Mouse (Mus musculus) kidney, adult 2 months (tissue): ENCODE results near the gene Vps18. TPM values are rescaled to one million over a fixed set of nuclear protein-coding genes. Genes with fewer than 3 reads are reported as not detected.

ENCODE experiments used
- DNase-seq: peaks from one replicate; pipeline ENCODE4 v3.0.0; 2021
- H3K27ac ChIP-seq: fragments of 200-500 bp; 2 replicates; pipeline ENCODE4 v1.5.1; 2012; ENCODE audit warnings: low read depth, low read length, control low read depth, inconsistent platforms; ENCODE audit not compliant: insufficient read depth
- H3K27me3 ChIP-seq: fragments of 200-500 bp; replicated peaks from 2 replicates; pipeline ENCODE4 v1.6.1; 2012; ENCODE audit warnings: mild to moderate bottlenecking, moderate library complexity, low read length, inconsistent platforms; ENCODE audit not compliant: control insufficient read depth, insufficient read depth
- H3K36me3 ChIP-seq: fragments of 200-500 bp; 2 replicates; pipeline ENCODE4 v1.6.1; 2012; ENCODE audit warnings: mild to moderate bottlenecking, moderate library complexity, low read length, inconsistent platforms; ENCODE audit not compliant: control insufficient read depth, insufficient read depth
- H3K4me1 ChIP-seq: fragments of 200-500 bp; 2 replicates; pipeline ENCODE4 v1.6.1; 2011; ENCODE audit warnings: low read length; ENCODE audit not compliant: control insufficient read depth, insufficient read depth
- H3K4me3 ChIP-seq: fragments of 200-500 bp; 2 replicates; pipeline ENCODE4 v1.5.1; 2011; ENCODE audit warnings: mild to moderate bottlenecking, low read depth, low read length, control low read depth; ENCODE audit not compliant: insufficient read depth
- CTCF ChIP-seq: fragments of 200-500 bp; conservative IDR thresholded peaks from 2 replicates; pipeline ENCODE4 v1.5.1; 2011; ENCODE audit warnings: low read depth, mild to moderate bottlenecking, control low read depth, low read length, moderate library complexity, mixed read lengths; ENCODE audit not compliant: insufficient read depth, insufficient read length
- POLR2A ChIP-seq: fragments of 200-500 bp; IDR thresholded peaks from one replicate; pipeline ENCODE4 v1.6.1; 2011; ENCODE audit warnings: low read depth, low read length, control low read depth
- WGBS: fragments of 180-500 bp; shearing (Covaris S2); methylation state at CpG from one replicate; pipeline ENCODE4 v1.1.7; 2018; 5-methylcytosine and 5-hydroxymethylcytosine counted together
- polyA plus RNA-seq: library from polyadenylated mRNA; depleted of rRNA; stranded (reverse); fragments of >200 nt; gene quantifications from 2 replicates; pipeline ENCODE4 v1.2.3, GENCODE M21; 2012

Gene Vps18
- polyA plus RNA-seq, 1 experiment: 24.0 TPM

DNA sequence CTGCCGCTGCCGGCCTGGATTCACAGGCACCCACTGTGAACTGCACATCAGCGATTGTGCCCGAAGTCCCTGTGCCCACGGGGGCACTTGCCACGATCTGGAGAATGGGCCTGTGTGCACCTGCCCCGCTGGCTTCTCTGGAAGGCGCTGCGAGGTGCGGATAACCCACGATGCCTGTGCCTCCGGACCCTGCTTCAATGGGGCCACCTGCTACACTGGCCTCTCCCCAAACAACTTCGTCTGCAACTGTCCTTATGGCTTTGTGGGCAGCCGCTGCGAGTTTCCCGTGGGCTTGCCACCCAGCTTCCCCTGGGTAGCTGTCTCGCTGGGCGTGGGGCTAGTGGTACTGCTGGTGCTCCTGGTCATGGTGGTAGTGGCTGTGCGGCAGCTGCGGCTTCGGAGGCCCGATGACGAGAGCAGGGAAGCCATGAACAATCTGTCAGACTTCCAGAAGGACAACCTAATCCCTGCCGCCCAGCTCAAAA lies 43.7 kb downstream of the Vps18 start:
- H3K4me3 ChIP-seq: no peak overlapping the region

DNA sequence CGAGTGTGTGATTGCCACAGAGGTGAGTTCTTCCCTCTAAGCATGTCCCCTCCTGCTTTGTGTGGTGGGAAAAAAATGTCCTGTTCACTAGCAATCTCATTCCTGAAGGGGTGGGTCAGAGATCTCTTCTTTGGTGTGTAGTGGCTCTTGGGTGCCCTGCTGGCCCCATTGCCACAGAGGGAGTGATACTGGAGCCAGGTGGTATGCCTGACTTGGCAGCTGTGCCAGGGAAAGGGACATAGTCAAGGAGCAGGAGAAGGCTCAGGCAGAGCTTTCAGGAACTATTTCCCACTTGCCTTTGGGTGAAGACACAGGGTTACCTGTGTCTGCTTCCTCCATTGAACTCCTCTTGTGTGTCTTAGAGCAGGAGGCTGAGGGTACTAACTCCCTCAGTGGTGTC lies 45.6 kb downstream of the Vps18 start:
- 0 out of 2 replicates have a peak, but pooled peaks cover 2% of the 10 kb centered on the region for H3K36me3 ChIP-seq
- DNase-seq: no peak
- no peaks in the 10 kb centered on the region for H3K27me3 ChIP-seq
- TF ChIP-seq CTCF (no peak), POLR2A (no peak)
- H3K4me3 ChIP-seq: no peak overlapping the region
- H3K27ac ChIP-seq: no peak overlapping the region
- no peaks in the 10 kb centered on the region for H3K4me1 ChIP-seq
- 72% methylated on average over 1 of the region's 1 CpGs for WGBS

More for the DNA sequence above, 43.7 kb downstream of the Vps18 start:
- TF ChIP-seq POLR2A: no peak
- TF ChIP-seq CTCF: no peak
- Histone ChIP-seq H3K4me1 (no peaks in the 10 kb centered on the region), H3K27ac (no peak overlapping the region), H3K36me3 (0 out of 2 replicates have a peak, but pooled peaks cover 2% of the 10 kb centered on the region), H3K27me3 (no peaks in the 10 kb centered on the region)
- no peak for DNase-seq
- WGBS: 78% methylated on average over 24 of the region's 24 CpGs

DNA sequence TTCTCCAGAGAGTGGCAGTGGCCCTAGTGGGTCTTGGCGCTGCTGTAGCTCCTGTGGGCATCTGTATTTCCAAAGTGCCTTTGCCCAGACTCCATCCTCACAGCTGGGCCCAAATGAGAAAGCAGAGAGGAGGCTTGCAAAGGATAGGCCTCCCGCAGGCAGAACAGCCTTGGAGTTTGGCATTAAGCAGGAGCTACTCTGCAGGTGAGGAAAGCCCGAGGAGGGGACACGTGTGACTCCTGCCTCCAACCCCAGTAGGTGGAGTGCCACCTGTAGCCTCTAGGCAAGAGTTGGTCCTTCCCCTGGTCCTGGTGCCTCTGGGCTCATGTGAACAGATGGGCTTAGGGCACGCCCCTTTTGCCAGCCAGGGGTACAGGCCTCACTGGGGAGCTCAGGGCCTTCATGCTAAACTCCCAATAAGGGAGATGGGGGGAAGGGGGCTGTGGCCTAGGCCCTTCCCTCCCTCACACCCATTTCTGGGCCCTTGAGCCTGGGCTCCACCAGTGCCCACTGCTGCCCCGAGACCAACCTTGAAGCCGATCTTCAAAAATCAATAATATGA lies 46.5 kb downstream of the Vps18 start:
- Histone ChIP-seq H3K4me3 (no peak overlapping the region), H3K27me3 (no peaks in the 10 kb centered on the region), H3K36me3 (0 out of 2 replicates have a peak, but pooled peaks cover 2% of the 10 kb centered on the region), H3K27ac (no peak overlapping the region), H3K4me1 (no peaks in the 10 kb centered on the region)
- TF ChIP-seq CTCF (no peak), POLR2A (no peak)
- WGBS: 84% methylated on average over 7 of the region's 7 CpGs
- DNase-seq: no peak

DNA sequence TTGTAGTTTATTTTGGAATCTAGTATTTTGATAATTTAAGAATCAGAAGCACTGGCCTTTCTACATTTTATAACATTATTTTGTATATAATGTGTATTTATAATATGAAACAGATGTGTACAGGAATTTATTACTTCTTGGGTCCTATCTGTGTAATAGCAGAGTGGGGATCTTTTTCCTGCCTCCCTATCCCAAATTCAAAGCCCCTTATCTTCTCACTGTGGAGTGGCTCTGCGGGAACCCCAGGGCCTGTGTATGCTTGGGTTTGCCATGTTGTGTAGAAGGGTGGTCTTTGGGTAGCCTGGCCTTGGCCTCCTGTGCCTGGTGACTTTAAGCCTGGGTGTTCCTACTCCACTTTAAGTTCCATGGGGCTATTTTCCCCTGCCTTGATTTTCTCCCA lies 47.0 kb downstream of the Vps18 start:
- no peaks in the 10 kb centered on the region for H3K4me1 ChIP-seq
- no peak for TF ChIP-seq CTCF
- no peak for TF ChIP-seq POLR2A
- DNase-seq: no peak
- no peaks in the 10 kb centered on the region for H3K27me3 ChIP-seq
- 0 out of 2 replicates have a peak, but pooled peaks cover 2% of the 10 kb centered on the region for H3K36me3 ChIP-seq
- H3K27ac ChIP-seq: peak overlapping the region; percentile 61; the same call in 1 of the 2 replicates
- 92% methylated on average over 1 of the region's 1 CpGs for whole genome bisulfite sequencing
- H3K4me3 ChIP-seq: no peak overlapping the region

DNA sequence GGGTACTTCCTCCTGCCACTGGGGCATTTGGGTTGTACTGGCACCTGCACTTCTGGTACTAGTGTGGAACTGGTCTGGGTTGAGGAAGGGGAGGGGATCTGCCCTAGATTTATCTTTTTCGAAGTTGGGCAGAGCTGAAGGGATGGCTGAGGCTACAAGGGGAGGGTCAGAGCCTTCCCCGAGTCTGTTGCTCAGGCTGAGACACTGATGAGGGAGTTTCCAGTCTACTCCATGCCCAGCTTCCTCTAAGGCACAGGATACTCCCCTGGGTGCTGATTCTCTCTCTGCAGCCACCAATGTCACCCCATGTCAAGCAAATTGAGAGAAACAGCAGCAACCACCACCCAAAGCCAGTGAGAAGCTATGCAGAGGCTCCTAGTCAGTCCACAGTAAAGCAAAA lies 47.5 kb downstream of the Vps18 start:
- TF ChIP-seq CTCF (no peak), POLR2A (no peak)
- 0 out of 2 replicates have a peak overlapping the region, but pooled peaks have one; percentile 1 for H3K4me3 ChIP-seq
- no peaks in the 10 kb centered on the region for H3K4me1 ChIP-seq
- H3K36me3 ChIP-seq: 0 out of 2 replicates have a peak, but pooled peaks cover 2% of the 10 kb centered on the region
- no peak for DNase-seq
- 58% methylated on average over 2 of the region's 2 CpGs for WGBS
- no peaks in the 10 kb centered on the region for H3K27me3 ChIP-seq
- H3K27ac ChIP-seq: peak overlapping the region; percentile 61

DNA sequence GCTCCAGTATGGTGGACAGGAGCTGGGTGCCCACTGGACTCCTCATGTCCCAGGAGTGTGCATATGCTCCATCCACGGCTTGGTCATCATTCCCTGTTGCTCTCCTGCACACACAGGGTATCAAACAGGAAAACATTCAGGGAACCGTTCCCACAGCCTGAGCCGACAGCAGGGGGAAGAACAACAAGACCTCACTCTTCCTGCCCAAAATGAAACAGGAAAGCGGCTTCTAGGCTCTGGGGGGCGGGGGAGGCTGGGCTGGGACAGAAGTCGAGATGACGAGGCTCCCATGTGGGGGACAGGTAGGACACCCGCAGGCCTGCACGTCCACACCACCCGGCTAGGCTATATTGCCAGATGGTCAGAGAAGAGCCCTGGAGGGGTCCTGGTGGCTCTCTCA lies 47.9 kb downstream of the Vps18 start:
- Histone ChIP-seq H3K4me3 (0 out of 2 replicates have a peak overlapping the region, but pooled peaks have one; percentile 1), H3K27ac (peak overlapping the region; percentile 61), H3K4me1 (no peaks in the 10 kb centered on the region), H3K36me3 (0 out of 2 replicates have a peak, but pooled peaks cover 2% of the 10 kb centered on the region), H3K27me3 (no peaks in the 10 kb centered on the region)
- no peak for TF ChIP-seq POLR2A
- no peak for TF ChIP-seq CTCF
- WGBS: 68% methylated on average over 10 of the region's 10 CpGs
- peak; percentile 70 for DNase-seq

DNA sequence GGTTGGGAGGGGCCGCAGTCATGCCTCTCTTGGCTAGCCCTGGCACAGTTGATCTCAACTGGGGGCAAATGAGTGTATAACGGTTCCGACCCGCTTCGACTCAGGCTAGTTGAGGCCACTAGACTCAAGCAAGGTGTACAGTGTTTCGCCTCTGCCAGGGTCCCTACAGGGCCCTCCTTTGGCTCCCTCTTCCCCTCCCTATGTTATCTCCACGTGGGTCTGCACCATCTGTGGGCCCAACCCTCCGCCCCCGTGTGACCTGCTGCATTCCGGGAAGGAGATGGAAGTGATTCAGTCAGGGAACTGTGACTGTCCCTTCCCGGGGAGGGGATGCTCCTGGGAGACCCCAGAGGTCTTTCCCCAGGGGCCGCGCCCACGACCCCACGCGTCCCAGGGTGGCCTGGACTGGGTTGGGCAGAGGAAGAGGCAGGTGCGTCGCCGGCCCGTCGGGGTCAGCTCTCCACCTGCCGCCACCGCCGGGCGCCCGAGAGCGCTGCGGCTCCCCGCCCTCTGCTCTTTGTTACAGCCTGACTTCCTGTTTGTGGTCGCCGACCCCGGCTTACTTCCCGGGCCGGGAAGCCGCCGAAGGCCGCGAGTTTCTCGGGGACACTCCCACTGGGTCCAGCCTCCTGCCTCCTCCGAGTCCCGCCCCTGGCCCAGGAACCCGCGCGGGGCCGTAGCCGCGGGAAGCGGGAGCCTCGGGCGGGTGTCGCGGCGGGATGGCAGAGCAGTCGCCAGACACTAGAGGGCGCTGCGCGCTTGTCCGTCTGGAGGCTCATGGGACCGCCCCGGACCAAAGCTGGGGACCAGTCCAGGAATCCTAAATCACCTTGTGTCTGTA lies 49.1 kb downstream of the Vps18 start:
- peak; percentile 95 for DNase-seq
- peak overlapping the region; percentile 49; the same call in 1 of the 2 replicates for H3K27ac ChIP-seq
- WGBS: 9% methylated on average over 60 of the region's 60 CpGs

More for the DNA sequence above, 49.1 kb downstream of the Vps18 start:
- peak overlapping the region; percentile 49 for H3K4me3 ChIP-seq
- H3K36me3 ChIP-seq: 0 out of 2 replicates have a peak, but pooled peaks cover 2% of the 10 kb centered on the region
- H3K27me3 ChIP-seq: no peaks in the 10 kb centered on the region
- H3K4me1 ChIP-seq: no peaks in the 10 kb centered on the region
- no peak for TF ChIP-seq POLR2A
- TF ChIP-seq CTCF: peak; percentile 83
